Mouse (Mus musculus) brain, embryonic 14.5 days (tissue): ENCODE data around the gene Crtc2.

Source experiments
- CTCF ChIP-seq: fragments of 200-500 bp; IDR thresholded peaks from 2 replicates; pipeline ENCODE4 v1.5.1; 2012; ENCODE audit warnings: inconsistent platforms, mild to moderate bottlenecking, moderate library complexity, borderline replicate concordance; ENCODE audit not compliant: insufficient read depth, insufficient read length; ENCODE audit errors: extremely low read depth
- POLR2A ChIP-seq: fragments of 200-500 bp; IDR thresholded peaks from 2 replicates; pipeline ENCODE4 v1.6.1; 2012; ENCODE audit warnings: mild to moderate bottlenecking, inconsistent platforms, borderline replicate concordance; ENCODE audit not compliant: poor library complexity, insufficient read depth, insufficient read length, severe bottlenecking; ENCODE audit errors: extremely low read depth

GRCm38 (mm10) chr3:90222455-90222854, 31.5 kb upstream of the Crtc2 start:
- TF ChIP-seq CTCF: no peak
- no peak for TF ChIP-seq POLR2A
